Mouse (Mus musculus) forebrain, embryonic 11.5 days (tissue): Measurements from ENCODE around the gene Foxp1. TPM values are rescaled to one million over a fixed set of nuclear protein-coding genes. Genes with fewer than 3 reads are reported as not detected.

ENCODE experiments used
- ATAC-seq: fragments of 200-750 bp; cut with Nextera tagmentation; replicated peaks from 2 replicates; pipeline ENCODE4 v1.8.0; 2017; ENCODE audit warnings: moderate TSS enrichment; ENCODE audit not compliant: low FRiP score
- DNase-seq: peaks from one replicate; pipeline ENCODE4 v3.0.0-alpha.2; 2017; ENCODE audit warnings: low spot score
- H3K27ac ChIP-seq: fragments of 300-500 bp; sonication (generic); 2 replicates; pipeline ENCODE4 v1.5.1; 2014; ENCODE audit warnings: low read depth, low read length
- H3K27me3 ChIP-seq: fragments of 300-500 bp; sonication (generic); 2 replicates; pipeline ENCODE4 v1.6.1; 2014; ENCODE audit warnings: mild to moderate bottlenecking, low read length, mixed read lengths; ENCODE audit not compliant: control insufficient read depth, insufficient read depth
- H3K36me3 ChIP-seq: fragments of 300-500 bp; sonication (generic); 2 replicates; pipeline ENCODE4 v1.6.1; 2014; ENCODE audit warnings: mild to moderate bottlenecking, low read length, moderate library complexity, mixed read lengths; ENCODE audit not compliant: control insufficient read depth, insufficient read depth
- H3K4me1 ChIP-seq: fragments of 300-500 bp; sonication (generic); replicated peaks from 2 replicates; pipeline ENCODE4 v1.6.1; 2014; ENCODE audit warnings: low read length, mixed read lengths; ENCODE audit not compliant: control insufficient read depth, insufficient read depth
- H3K4me2 ChIP-seq: fragments of 300-500 bp; sonication (generic); 2 replicates; pipeline ENCODE4 v1.6.1; 2014; ENCODE audit warnings: low read depth, mild to moderate bottlenecking, low read length, moderate library complexity, mixed read lengths; ENCODE audit not compliant: severe bottlenecking
- H3K4me3 ChIP-seq: fragments of 300-500 bp; sonication (generic); 2 replicates; pipeline ENCODE4 v1.5.1; 2014; ENCODE audit warnings: low read depth, low read length
- H3K9ac ChIP-seq: fragments of 300-500 bp; sonication (generic); 2 replicates; pipeline ENCODE4 v1.6.1; 2014; ENCODE audit warnings: low read length
- H3K9me3 ChIP-seq: fragments of 300-500 bp; sonication (generic); 2 replicates; pipeline ENCODE4 v1.6.1; 2016; ENCODE audit warnings: low read length, mixed read lengths; ENCODE audit not compliant: control insufficient read depth
- WGBS: fragments of 180-500 bp; shearing (Covaris S2); extraction: QIAGEN DNeasy Blood & Tissue Kit; methylation state at CpG from one replicate; pipeline ENCODE4 v1.1.7; 2014; 5-methylcytosine and 5-hydroxymethylcytosine counted together
- polyA plus RNA-seq: library from polyadenylated mRNA; unstranded; fragments of >200 nt; fragmentation: Nextera tagmentation; extraction: Ambion mirVana; gene quantifications from 2 replicates; pipeline ENCODE4 v1.2.1, GENCODE M21; 2014

Gene Foxp1
- polyA plus RNA-seq, 1 experiment from 2014 or later = 91.5 TPM

DNA sequence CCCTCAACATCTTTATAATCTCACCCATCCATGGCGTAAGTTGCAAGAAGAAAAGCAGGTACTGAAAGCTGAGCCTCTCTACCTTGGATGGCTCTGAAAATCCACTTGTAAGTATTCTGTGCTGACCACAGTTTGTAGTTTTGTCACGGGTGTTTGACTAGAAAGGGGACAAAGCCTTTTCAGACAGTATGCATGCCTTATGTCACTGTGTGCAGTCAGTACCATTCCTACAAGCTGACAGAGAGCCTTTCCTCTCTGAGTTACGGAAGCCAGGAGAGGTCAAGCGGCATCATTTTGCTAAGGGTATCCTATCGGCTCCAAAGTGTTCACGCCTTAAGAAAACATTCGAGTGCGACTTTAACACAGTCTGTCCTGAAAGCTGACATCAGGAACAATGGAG, 202.1 kb downstream of the Foxp1 start:
- H3K4me3 ChIP-seq = no peak overlapping the region
- H3K4me1 ChIP-seq = no peaks in the 10 kb centered on the region
- no peaks in the 10 kb centered on the region for H3K27me3 ChIP-seq
- 80% methylated on average over 8 of the region's 8 CpGs for WGBS
- DNase-seq (no peak), ATAC-seq (no peak)
- H3K27ac ChIP-seq = no peak overlapping the region
- no peak overlapping the region for H3K9ac ChIP-seq
- no peaks in the 10 kb centered on the region for H3K9me3 ChIP-seq
- H3K36me3 ChIP-seq = no peaks in the 10 kb centered on the region
- H3K4me2 ChIP-seq = no peak overlapping the region

DNA sequence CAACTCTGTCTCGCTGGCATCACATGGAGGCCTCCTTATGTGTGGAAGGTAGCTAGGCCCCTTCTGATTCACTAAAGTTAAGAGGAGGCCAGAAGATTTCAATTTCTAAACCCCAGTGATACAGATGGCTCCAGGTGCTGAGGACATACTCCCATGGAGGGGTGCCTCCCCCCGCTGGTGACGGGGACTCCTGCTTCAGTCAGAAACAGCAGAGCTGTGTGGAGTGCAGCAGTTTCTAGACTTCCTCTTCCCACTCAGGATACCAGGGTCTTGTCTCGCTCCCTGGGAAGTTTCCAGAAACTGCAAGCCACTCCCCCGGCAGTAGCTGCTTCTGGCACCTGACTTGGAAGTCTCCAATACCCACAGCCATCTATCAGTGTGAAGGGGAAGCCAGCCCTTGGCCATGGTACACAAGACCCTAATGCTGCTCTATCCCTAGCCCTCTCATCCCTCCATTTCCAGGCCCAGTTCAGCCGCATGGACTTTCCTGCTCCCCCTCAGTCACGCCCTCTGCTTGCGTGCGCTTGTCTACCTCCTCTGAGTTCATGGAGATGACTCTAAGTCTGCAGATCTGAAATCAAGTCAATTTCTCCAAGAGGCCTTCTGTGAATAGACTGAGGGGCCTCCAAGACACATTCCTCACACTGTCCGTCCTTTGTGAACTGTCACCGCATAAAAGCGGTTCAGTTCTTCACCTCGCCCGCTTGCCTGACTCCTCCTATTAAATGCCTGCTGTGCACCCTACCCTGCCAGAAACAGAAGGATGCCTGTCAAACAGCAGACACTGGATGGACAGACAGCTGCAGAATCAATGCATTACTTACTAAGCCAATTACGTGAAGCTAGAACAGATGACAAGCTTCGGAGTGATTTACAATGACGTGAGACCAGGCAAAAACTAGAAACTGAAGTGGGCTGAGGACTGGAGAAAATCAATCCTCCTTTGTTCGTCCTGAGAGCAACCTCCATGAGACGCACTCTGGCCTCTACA, 202.8 kb downstream of the Foxp1 start:
- Histone ChIP-seq H3K4me2 (no peak overlapping the region), H3K4me1 (no peaks in the 10 kb centered on the region), H3K36me3 (no peaks in the 10 kb centered on the region), H3K4me3 (no peak overlapping the region), H3K9me3 (no peaks in the 10 kb centered on the region), H3K9ac (no peak overlapping the region), H3K27ac (no peak overlapping the region), H3K27me3 (no peaks in the 10 kb centered on the region)
- 70% methylated on average over 19 of the region's 19 CpGs for WGBS
- ATAC-seq = no peak
- DNase-seq = no peak

DNA sequence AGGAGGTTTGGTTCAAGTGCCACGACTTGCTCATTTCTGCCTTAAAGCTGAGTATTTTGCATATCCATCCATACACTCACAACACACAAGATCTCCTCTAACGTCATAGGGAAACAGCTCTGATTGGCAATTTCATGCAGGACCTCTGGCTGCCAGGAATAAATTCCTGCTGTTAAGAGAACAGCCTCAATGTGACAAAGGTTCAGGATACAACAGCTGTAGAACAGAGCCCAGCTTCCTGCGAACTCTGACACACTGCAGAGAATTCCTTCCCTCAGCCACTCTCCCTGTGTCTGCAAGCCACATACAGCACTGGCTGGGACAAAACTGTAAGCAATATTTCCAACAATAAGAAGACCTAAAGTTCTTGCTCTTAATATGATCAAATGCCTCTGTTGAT, 207.8 kb downstream of the Foxp1 start:
- 73% methylated on average over 3 of the region's 3 CpGs for WGBS
- no peak for ATAC-seq
- DNase-seq = no peak
- Histone ChIP-seq H3K9ac (no peak overlapping the region), H3K4me1 (0 out of 2 replicates have a peak, but pooled peaks cover 3% of the 10 kb centered on the region), H3K9me3 (no peaks in the 10 kb centered on the region), H3K27ac (no peak overlapping the region), H3K27me3 (no peaks in the 10 kb centered on the region), H3K4me3 (no peak overlapping the region), H3K36me3 (no peaks in the 10 kb centered on the region), H3K4me2 (no peak overlapping the region)

DNA sequence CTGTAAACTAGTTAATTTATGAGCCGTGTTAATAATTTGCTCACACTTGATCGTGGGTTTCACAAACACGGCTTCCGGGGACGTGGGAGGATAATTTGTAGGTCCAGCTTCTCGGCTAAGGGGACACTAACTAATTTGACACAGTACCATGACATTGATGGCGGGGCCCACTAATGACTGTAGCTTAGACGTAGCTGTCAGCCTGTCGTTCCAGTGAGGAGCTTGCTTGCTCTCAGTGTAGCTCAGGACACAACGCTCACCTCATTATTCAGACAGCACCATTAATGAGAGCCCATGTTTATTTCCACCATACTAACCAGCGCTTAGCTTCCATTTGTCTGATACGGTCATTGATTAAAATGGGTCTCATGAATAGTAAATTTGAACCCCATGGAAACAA, 212.0 kb downstream of the Foxp1 start:
- Histone ChIP-seq H3K27ac (no peak overlapping the region), H3K27me3 (no peaks in the 10 kb centered on the region), H3K9me3 (no peaks in the 10 kb centered on the region), H3K4me3 (no peak overlapping the region), H3K4me1 (0 out of 2 replicates have a peak, but pooled peaks cover 3% of the 10 kb centered on the region), H3K36me3 (no peaks in the 10 kb centered on the region), H3K4me2 (no peak overlapping the region), H3K9ac (no peak overlapping the region)
- DNase-seq = no peak
- no peak for ATAC-seq
- 62% methylated on average over 12 of the region's 12 CpGs for WGBS

DNA sequence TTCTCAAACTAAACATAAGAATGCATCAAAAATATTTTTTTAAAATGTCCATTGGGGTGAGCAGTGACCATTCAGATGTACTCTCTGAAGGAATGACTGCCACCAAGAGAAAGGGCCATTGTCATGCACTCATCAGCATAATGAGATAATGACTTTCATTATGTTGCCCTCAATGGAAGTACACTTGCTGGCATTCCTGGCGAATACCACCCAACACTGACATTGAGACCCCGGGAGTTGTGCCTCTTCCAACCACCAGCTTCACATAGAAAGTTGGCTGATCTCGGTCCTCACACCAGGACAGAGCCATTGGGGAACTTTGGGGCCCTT, 212.4 kb downstream of the Foxp1 start:
- no peak overlapping the region for H3K4me2 ChIP-seq
- ATAC-seq (no peak), DNase-seq (no peak)
- H3K9ac ChIP-seq = no peak overlapping the region
- H3K27ac ChIP-seq = no peak overlapping the region
- no peaks in the 10 kb centered on the region for H3K27me3 ChIP-seq
- H3K36me3 ChIP-seq = no peaks in the 10 kb centered on the region
- H3K4me1 ChIP-seq = 0 out of 2 replicates have a peak, but pooled peaks cover 3% of the 10 kb centered on the region
- WGBS = 32% methylated on average over 3 of the region's 3 CpGs
- no peak overlapping the region for H3K4me3 ChIP-seq
- H3K9me3 ChIP-seq = no peaks in the 10 kb centered on the region

DNA sequence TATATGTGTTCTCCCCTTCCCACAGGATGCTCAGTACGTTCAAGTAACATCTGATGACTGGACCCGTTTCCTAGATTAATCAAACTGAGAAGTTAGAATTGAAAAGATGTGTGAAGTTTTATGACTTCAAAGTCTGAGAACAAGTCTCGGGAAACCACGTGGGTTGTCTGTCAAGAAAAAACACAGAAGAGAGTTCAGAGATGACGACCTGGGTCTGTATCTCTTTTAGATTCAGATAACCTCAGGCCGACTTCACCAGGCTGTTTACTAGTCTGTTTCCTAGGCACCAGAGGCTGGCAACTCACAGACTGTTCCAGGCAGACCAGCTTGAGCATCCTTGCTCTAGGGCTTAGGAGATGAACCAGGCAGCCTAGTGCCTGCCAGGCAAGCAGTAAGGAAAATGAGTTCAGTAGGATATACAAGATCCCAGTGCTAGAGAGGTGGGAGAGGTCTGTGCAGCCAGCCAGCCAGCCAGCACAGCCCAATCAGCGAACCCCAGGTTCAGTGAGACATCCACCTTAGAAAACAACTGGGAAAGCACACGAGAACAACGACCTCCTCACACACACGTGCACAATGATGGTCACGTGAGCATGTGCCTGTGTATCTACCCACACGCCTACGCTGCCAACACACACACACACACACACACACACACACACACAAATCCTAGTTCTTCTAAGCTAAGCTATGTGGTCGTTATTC, 212.9 kb downstream of the Foxp1 start:
- ATAC-seq (no peak), DNase-seq (no peak)
- Histone ChIP-seq H3K9ac (no peak overlapping the region), H3K9me3 (no peaks in the 10 kb centered on the region), H3K36me3 (no peaks in the 10 kb centered on the region), H3K4me2 (no peak overlapping the region), H3K27ac (no peak overlapping the region), H3K4me1 (0 out of 2 replicates have a peak, but pooled peaks cover 3% of the 10 kb centered on the region), H3K27me3 (no peaks in the 10 kb centered on the region), H3K4me3 (no peak overlapping the region)
- 79% methylated on average over 14 of the region's 14 CpGs for WGBS

DNA sequence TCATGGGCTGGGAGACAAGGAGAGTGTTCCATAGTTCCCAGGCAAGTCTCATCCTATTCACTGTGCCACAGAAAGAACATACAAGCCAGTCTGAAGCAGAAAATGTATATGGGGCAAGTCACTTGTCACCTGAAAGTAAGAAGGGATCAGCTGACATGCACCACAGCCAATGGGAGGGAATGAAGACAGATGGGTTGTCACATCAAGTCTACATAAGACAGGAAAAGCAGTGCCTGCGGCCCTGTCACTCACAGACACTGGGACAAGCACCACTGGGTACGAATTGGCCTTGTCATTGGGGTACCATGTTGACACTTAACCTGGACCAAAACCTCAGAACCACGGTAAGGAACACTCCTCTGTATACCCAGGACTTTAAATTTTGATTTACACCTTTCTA, 216.8 kb downstream of the Foxp1 start:
- Histone ChIP-seq H3K4me3 (no peak overlapping the region), H3K9ac (no peak overlapping the region), H3K9me3 (no peaks in the 10 kb centered on the region), H3K4me2 (no peak overlapping the region), H3K27me3 (no peaks in the 10 kb centered on the region), H3K4me1 (0 out of 2 replicates have a peak, but pooled peaks cover 3% of the 10 kb centered on the region), H3K36me3 (no peaks in the 10 kb centered on the region), H3K27ac (no peak overlapping the region)
- no peak for ATAC-seq
- DNase-seq = no peak
- WGBS = 86% methylated on average over 3 of the region's 3 CpGs

DNA sequence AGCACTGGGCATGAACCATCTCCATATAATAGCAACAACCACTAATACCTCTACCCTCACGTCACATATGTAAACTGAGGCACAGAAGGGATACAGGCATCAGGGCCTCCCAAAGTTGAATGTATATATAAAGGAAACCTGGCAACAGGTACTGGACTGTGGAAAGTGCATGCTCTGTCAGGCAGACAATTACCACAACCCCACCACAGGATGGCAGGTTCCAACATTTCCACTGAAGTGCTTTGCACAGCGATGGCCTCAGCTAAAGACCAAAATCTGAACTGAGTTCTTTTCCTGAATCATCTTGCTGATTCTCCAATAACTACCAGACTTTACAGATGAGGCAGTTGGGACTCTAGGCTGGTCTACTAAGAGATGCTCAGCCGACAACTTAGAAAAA, 217.3 kb downstream of the Foxp1 start:
- no peaks in the 10 kb centered on the region for H3K36me3 ChIP-seq
- no peaks in the 10 kb centered on the region for H3K9me3 ChIP-seq
- H3K9ac ChIP-seq = no peak overlapping the region
- H3K27ac ChIP-seq = no peak overlapping the region
- 95% methylated on average over 3 of the region's 3 CpGs for WGBS
- no peaks in the 10 kb centered on the region for H3K4me1 ChIP-seq
- no peaks in the 10 kb centered on the region for H3K27me3 ChIP-seq
- H3K4me3 ChIP-seq = no peak overlapping the region
- ATAC-seq = no peak
- DNase-seq = no peak
- H3K4me2 ChIP-seq = no peak overlapping the region
